Mouse (Mus musculus) heart, embryonic 14.5 days (tissue): ENCODE measurements around the gene Faap24. TPM values are rescaled to one million over a fixed set of nuclear protein-coding genes. Genes with fewer than 3 reads are reported as not detected.

Experiments
- ATAC-seq: fragments of 200-750 bp; cut with Nextera tagmentation; 2 replicates; pipeline ENCODE4 v1.8.0; 2017; ENCODE audit warnings: low read depth, moderate TSS enrichment; ENCODE audit not compliant: insufficient number of reproducible peaks, insufficient read depth, low FRiP score
- H3K27ac ChIP-seq, 2 experiments: fragments of 200-500 bp in 1 of 2; fragments of 300-500 bp in 1 of 2; sonication (generic) in 1 of 2; replicated peaks in 1 of 2; 2 replicates each; pipeline ENCODE4 v1.5.1; 2012 to 2014; ENCODE audit warnings: low read depth in 2 of 2, low read length in 2 of 2, control low read depth in 1 of 2, mild to moderate bottlenecking in 1 of 2, mixed read lengths in 1 of 2; ENCODE audit not compliant: control insufficient read depth in 1 of 2, insufficient read depth in 1 of 2
- H3K27me3 ChIP-seq: fragments of 300-500 bp; sonication (generic); 2 replicates; pipeline ENCODE4 v1.6.1; 2014; ENCODE audit warnings: mild to moderate bottlenecking, low read length, control low read depth; ENCODE audit not compliant: control insufficient read depth, insufficient read depth
- H3K36me3 ChIP-seq: fragments of 300-500 bp; sonication (generic); 2 replicates; pipeline ENCODE4 v1.6.1; 2014; ENCODE audit warnings: mild to moderate bottlenecking, control low read depth, low read length, mixed read lengths; ENCODE audit not compliant: control insufficient read depth, insufficient read depth
- H3K4me1 ChIP-seq, 2 experiments: fragments of 200-500 bp in 1 of 2; fragments of 300-500 bp in 1 of 2; sonication (generic) in 1 of 2; 2 replicates each; pipeline ENCODE4 v1.6.1; 2012 to 2014; ENCODE audit warnings: low read length in 2 of 2, control low read depth in 1 of 2, mixed read lengths in 1 of 2; ENCODE audit not compliant: control insufficient read depth in 2 of 2, insufficient read depth in 2 of 2
- H3K4me2 ChIP-seq: fragments of 300-500 bp; sonication (generic); 2 replicates; pipeline ENCODE4 v1.6.1; 2014; ENCODE audit warnings: mild to moderate bottlenecking, low read length
- H3K4me3 ChIP-seq, 2 experiments: fragments of 200-500 bp in 1 of 2; fragments of 300-500 bp in 1 of 2; sonication (generic) in 1 of 2; 2 replicates each; pipeline ENCODE4 v1.5.1; 2012 to 2014; ENCODE audit warnings: low read length in 2 of 2, mild to moderate bottlenecking in 2 of 2, control low read depth in 1 of 2, low read depth in 1 of 2, moderate library complexity in 1 of 2; ENCODE audit not compliant: control insufficient read depth in 1 of 2, insufficient read depth in 1 of 2
- H3K9ac ChIP-seq: fragments of 300-500 bp; sonication (generic); 2 replicates; pipeline ENCODE4 v1.6.1; 2014; ENCODE audit warnings: mild to moderate bottlenecking, low read length
- H3K9me3 ChIP-seq: fragments of 300-500 bp; sonication (generic); 2 replicates; pipeline ENCODE4 v1.6.1; 2016; ENCODE audit warnings: low read length, control low read depth; ENCODE audit not compliant: control insufficient read depth
- WGBS: fragments of 180-500 bp; shearing (Covaris S2); extraction: QIAGEN DNeasy Blood & Tissue Kit; methylation state at CpG from one replicate; pipeline ENCODE4 v1.1.7; 2014; 5-methylcytosine and 5-hydroxymethylcytosine counted together
- polyA plus RNA-seq: library from polyadenylated mRNA; unstranded; fragments of >200 nt; fragmentation: Nextera tagmentation; extraction: Ambion mirVana; gene quantifications from 2 replicates; pipeline ENCODE4 v1.2.1, GENCODE M21; 2014

Gene Faap24
- polyA plus RNA-seq, 1 experiment from 2014 or later: 10.1 TPM

GRCm38 (mm10) chr7:35349886-35350684, 46.6 kb downstream of the Faap24 start:
- ATAC-seq: no peak
- Histone ChIP-seq H3K4me1 (no peaks in the 10 kb centered on the region; a peak in 1 of 4 replicates), H3K27ac (no peak overlapping the region), H3K27me3 (no peaks in the 10 kb centered on the region), H3K9ac (no peak overlapping the region), H3K4me3 (no peak overlapping the region), H3K9me3 (no peaks in the 10 kb centered on the region), H3K36me3 (no peaks in the 10 kb centered on the region), H3K4me2 (no peak overlapping the region)
- WGBS: 88% methylated on average over 8 of the region's 8 CpGs

GRCm38 (mm10) chr7:35349022-35349421, 47.6 kb downstream of the Faap24 start:
- Histone ChIP-seq H3K9me3 (no peaks in the 10 kb centered on the region), H3K27ac (no peak overlapping the region), H3K36me3 (no peaks in the 10 kb centered on the region), H3K4me3 (no peak overlapping the region), H3K4me1 (no peaks in the 10 kb centered on the region; a peak in 1 of 4 replicates), H3K9ac (no peak overlapping the region), H3K27me3 (no peaks in the 10 kb centered on the region), H3K4me2 (no peak overlapping the region)
- 88% methylated on average over 4 of the region's 4 CpGs for WGBS
- no peak for ATAC-seq

GRCm38 (mm10) chr7:35347918-35348700, 48.5 kb downstream of the Faap24 start:
- ATAC-seq: no peak
- H3K4me2 ChIP-seq: no peak overlapping the region
- no peak overlapping the region for H3K9ac ChIP-seq
- WGBS: 36% methylated on average over 18 of the region's 18 CpGs
- H3K27ac ChIP-seq: no peak overlapping the region
- H3K36me3 ChIP-seq: no peaks in the 10 kb centered on the region
- H3K4me3 ChIP-seq: no peak overlapping the region
- H3K9me3 ChIP-seq: no peaks in the 10 kb centered on the region
- H3K4me1 ChIP-seq: no peaks in the 10 kb centered on the region; a peak in 1 of 4 replicates
- no peaks in the 10 kb centered on the region for H3K27me3 ChIP-seq

- Histone ChIP-seq H3K27ac (no peak overlapping the region), H3K36me3 (no peaks in the 10 kb centered on the region), H3K4me2 (no peak overlapping the region), H3K9me3 (no peaks in the 10 kb centered on the region), H3K27me3 (no peaks in the 10 kb centered on the region), H3K4me1 (peaks cover 0 to 3% of the 10 kb centered on the region in 2 experiments; a peak in 1 of 4 replicates), H3K9ac (no peak overlapping the region), H3K4me3 (no peak overlapping the region)
- 35% methylated on average over 5 of the region's 5 CpGs for WGBS
- no peak for ATAC-seq
Observed at GRCm38 (mm10) chr7:35344785-35345330, 51.8 kb downstream of the Faap24 start.

- Histone ChIP-seq H3K4me1 (peaks cover 0 to 3% of the 10 kb centered on the region in 2 experiments; a peak in 1 of 4 replicates), H3K27ac (0 out of 4 replicates have a peak overlapping the region, but pooled peaks of 1 of the 2 experiments have one; percentile 19), H3K27me3 (no peaks in the 10 kb centered on the region), H3K36me3 (no peaks in the 10 kb centered on the region), H3K9me3 (no peaks in the 10 kb centered on the region), H3K4me3 (no peak overlapping the region), H3K9ac (no peak overlapping the region), H3K4me2 (no peak overlapping the region)
- WGBS: 43% methylated on average over 4 of the region's 4 CpGs
- no peak for ATAC-seq
Observed at GRCm38 (mm10) chr7:35342498-35342897, 54.1 kb downstream of the Faap24 start.

Other genes starting within 250 kb of the Faap24 start
- gene Slc7a10, start 210.5 kb downstream of the Faap24 start, polyA plus RNA-seq: 0.62 and 1.8 TPM in 2 replicates
- 1.2 and 1.3 TPM in 2 replicates for gene Lrp3, start 181.3 kb downstream of the Faap24 start, polyA plus RNA-seq
- gene Gpatch1, start 78.4 kb downstream of the Faap24 start, polyA plus RNA-seq: 11.5 and 12.2 TPM in 2 replicates
- 5.1 and 5.6 TPM in 2 replicates for gene Rhpn2, start 62.7 kb downstream of the Faap24 start, polyA plus RNA-seq
- 34.0 and 35.7 TPM in 2 replicates for gene Cep89, start 199 bp upstream of the Faap24 start, polyA plus RNA-seq
- 0.20 and 0.54 TPM in 2 replicates for gene Slc7a9, start 52.0 kb upstream of the Faap24 start, polyA plus RNA-seq
- gene Tdrd12, start 140.9 kb upstream of the Faap24 start, polyA plus RNA-seq: 1.1 and 1.5 TPM in 2 replicates
- gene Nudt19, start 159.5 kb upstream of the Faap24 start, polyA plus RNA-seq: 117 and 130 TPM in 2 replicates
- 0.40 and 0.43 TPM in 2 replicates for gene Rgs9bp, start 188.7 kb upstream of the Faap24 start, polyA plus RNA-seq
- gene Ankrd27, start 189.4 kb upstream of the Faap24 start, polyA plus RNA-seq: 18.1 and 19.5 TPM in 2 replicates